Mouse (Mus musculus) embryonic facial prominence, embryonic 14.5 days (tissue): ENCODE measurements around the gene Gbp3. TPM values are rescaled to one million over a fixed set of nuclear protein-coding genes. Genes with fewer than 3 reads are reported as not detected.

Source experiments
- ATAC-seq: fragments of 200-750 bp; cut with Nextera tagmentation; 2 replicates; pipeline ENCODE4 v1.8.0; 2017; ENCODE audit warnings: low read depth, moderate number of reproducible peaks, moderate TSS enrichment
- DNase-seq: peaks from one replicate; pipeline ENCODE4 v3.0.0-alpha.2; 2015; ENCODE audit warnings: low spot score
- H3K27ac ChIP-seq: fragments of 300-500 bp; sonication (generic); replicated peaks from 2 replicates; pipeline ENCODE4 v1.5.1; 2014; ENCODE audit warnings: low read depth, mild to moderate bottlenecking, low read length, moderate library complexity
- H3K27me3 ChIP-seq: fragments of 300-500 bp; sonication (generic); replicated peaks from 2 replicates; pipeline ENCODE4 v1.6.1; 2014; ENCODE audit warnings: low read length; ENCODE audit not compliant: control insufficient read depth, insufficient read depth
- H3K36me3 ChIP-seq: fragments of 300-500 bp; sonication (generic); 2 replicates; pipeline ENCODE4 v1.6.1; 2014; ENCODE audit warnings: low read length, mixed read lengths; ENCODE audit not compliant: control insufficient read depth, insufficient read depth
- H3K4me1 ChIP-seq: fragments of 300-500 bp; sonication (generic); 2 replicates; pipeline ENCODE4 v1.6.1; 2014; ENCODE audit warnings: antibody characterized with exemption, low read length; ENCODE audit not compliant: control insufficient read depth, insufficient read depth
- H3K4me2 ChIP-seq: fragments of 300-500 bp; sonication (generic); 2 replicates; pipeline ENCODE4 v1.6.1; 2014; ENCODE audit warnings: low read depth, mild to moderate bottlenecking, low read length, moderate library complexity, mixed read lengths
- H3K4me3 ChIP-seq: fragments of 300-500 bp; sonication (generic); 2 replicates; pipeline ENCODE4 v1.5.1; 2014; ENCODE audit warnings: low read depth, mild to moderate bottlenecking, low read length
- H3K9ac ChIP-seq: fragments of 300-500 bp; sonication (generic); 2 replicates; pipeline ENCODE4 v1.6.1; 2014; ENCODE audit warnings: low read depth, mild to moderate bottlenecking, low read length, moderate library complexity, mixed read lengths
- H3K9me3 ChIP-seq: fragments of 300-500 bp; sonication (generic); 2 replicates; pipeline ENCODE4 v1.6.1; 2016; ENCODE audit warnings: low read length; ENCODE audit not compliant: control insufficient read depth
- WGBS: fragments of 180-500 bp; shearing (Covaris S2); extraction: QIAGEN DNeasy Blood & Tissue Kit; methylation state at CpG from one replicate; pipeline ENCODE4 v1.1.7; 2014; 5-methylcytosine and 5-hydroxymethylcytosine counted together
- polyA plus RNA-seq: library from polyadenylated mRNA; unstranded; fragments of >200 nt; fragmentation: Nextera tagmentation; extraction: Ambion mirVana; gene quantifications from 2 replicates; pipeline ENCODE4 v1.2.1, GENCODE M21; 2014

The Gbp3 gene
- 1.7 and 1.9 TPM in 2 replicates for polyA plus RNA-seq

GRCm38 (mm10) chr3:142559632-142560228 is at the start of gene Gbp3:
TSS of gene Gbp3 (plus strand) at chr3:142560026.
- no peaks in the 10 kb centered on the region for H3K27me3 ChIP-seq
- H3K4me2 ChIP-seq: peak within 1 kb of the TSS; percentile 44
- 26% methylated on average over 3 of the region's 3 CpGs for WGBS
- H3K4me1 ChIP-seq: no peaks in the 10 kb centered on the region
- no peak within 1 kb of the TSS for H3K27ac ChIP-seq
- DNase-seq (no peak), ATAC-seq (no peak)
- no peaks in the 10 kb centered on the region for H3K36me3 ChIP-seq
- H3K9ac ChIP-seq: peak within 1 kb of the TSS; percentile 9; the same call in 1 of the 2 replicates
- no peaks in the 10 kb centered on the region for H3K9me3 ChIP-seq
- peak within 1 kb of the TSS; percentile 31 for H3K4me3 ChIP-seq

- no peak for DNase-seq
- H3K9ac ChIP-seq: no peak overlapping the region
- H3K27ac ChIP-seq: no peak overlapping the region
- H3K27me3 ChIP-seq: no peaks in the 10 kb centered on the region
- H3K9me3 ChIP-seq: no peaks in the 10 kb centered on the region
- H3K4me3 ChIP-seq: no peak overlapping the region
- no peaks in the 10 kb centered on the region for H3K36me3 ChIP-seq
- no peaks in the 10 kb centered on the region for H3K4me1 ChIP-seq
- no peak overlapping the region for H3K4me2 ChIP-seq
- 78% methylated on average over 3 of the region's 3 CpGs for WGBS
- no peak for ATAC-seq
Measured at GRCm38 (mm10) chr3:142528116-142528515, 31.7 kb upstream of the Gbp3 start.

- no peaks in the 10 kb centered on the region for H3K27me3 ChIP-seq
- H3K36me3 ChIP-seq: no peaks in the 10 kb centered on the region
- peak overlapping the region; percentile 46 for H3K4me3 ChIP-seq
- no peaks in the 10 kb centered on the region for H3K4me1 ChIP-seq
- no peaks in the 10 kb centered on the region for H3K9me3 ChIP-seq
- WGBS: 47% methylated on average over 2 of the region's 2 CpGs
- H3K9ac ChIP-seq: peak overlapping the region; percentile 34
- H3K4me2 ChIP-seq: peak overlapping the region; percentile 78
- no peak overlapping the region for H3K27ac ChIP-seq
- ATAC-seq (no peak), DNase-seq (no peak)
Measured at GRCm38 (mm10) chr3:142529597-142529996, 30.2 kb upstream of the Gbp3 start.

GRCm38 (mm10) chr3:142530087-142530953 is 29.5 kb upstream of the Gbp3 start, which contains the start of gene Gbp7:
TSS of gene Gbp7 (plus strand) at chr3:142530342.
- ATAC-seq (peak; percentile 81), DNase-seq (peak; percentile 83)
- Histone ChIP-seq H3K27ac (peak within 1 kb of the TSS; percentile 56; the same call in 1 of the 2 replicates), H3K36me3 (no peaks in the 10 kb centered on the region), H3K4me2 (peak within 1 kb of the TSS; percentile 78), H3K4me3 (peak within 1 kb of the TSS; percentile 46), H3K4me1 (no peaks in the 10 kb centered on the region), H3K9ac (peak within 1 kb of the TSS; percentile 34), H3K27me3 (no peaks in the 10 kb centered on the region), H3K9me3 (no peaks in the 10 kb centered on the region)
- WGBS: under 1% methylated on average over 27 of the region's 30 CpGs

- Histone ChIP-seq H3K36me3 (no peaks in the 10 kb centered on the region), H3K4me2 (no peak overlapping the region), H3K9me3 (no peaks in the 10 kb centered on the region), H3K4me1 (no peaks in the 10 kb centered on the region), H3K27ac (no peak overlapping the region), H3K27me3 (no peaks in the 10 kb centered on the region), H3K4me3 (no peak overlapping the region), H3K9ac (no peak overlapping the region)
- DNase-seq (no peak), ATAC-seq (no peak)
- WGBS: 83% methylated on average over 3 of the region's 3 CpGs
Measured at GRCm38 (mm10) chr3:142531595-142531994, 28.2 kb upstream of the Gbp3 start.

- no peak for ATAC-seq
- H3K27ac ChIP-seq: no peak overlapping the region
- H3K4me2 ChIP-seq: no peak overlapping the region
- no peak for DNase-seq
- H3K4me3 ChIP-seq: no peak overlapping the region
- H3K27me3 ChIP-seq: no peaks in the 10 kb centered on the region
- no peak overlapping the region for H3K9ac ChIP-seq
- WGBS: 84% methylated on average over 3 of the region's 3 CpGs
- H3K9me3 ChIP-seq: no peaks in the 10 kb centered on the region
- no peaks in the 10 kb centered on the region for H3K4me1 ChIP-seq
- no peaks in the 10 kb centered on the region for H3K36me3 ChIP-seq
Measured at GRCm38 (mm10) chr3:142533185-142533584, 26.6 kb upstream of the Gbp3 start.

- WGBS: 67% methylated on average over 1 of the region's 1 CpGs
- no peak overlapping the region for H3K4me2 ChIP-seq
- DNase-seq (no peak), ATAC-seq (no peak)
- no peaks in the 10 kb centered on the region for H3K36me3 ChIP-seq
- H3K9me3 ChIP-seq: no peaks in the 10 kb centered on the region
- H3K4me3 ChIP-seq: no peak overlapping the region
- H3K27ac ChIP-seq: no peak overlapping the region
- H3K4me1 ChIP-seq: no peaks in the 10 kb centered on the region
- no peak overlapping the region for H3K9ac ChIP-seq
- H3K27me3 ChIP-seq: no peaks in the 10 kb centered on the region
Measured at GRCm38 (mm10) chr3:142535667-142536066, 24.2 kb upstream of the Gbp3 start.

- Histone ChIP-seq H3K36me3 (no peaks in the 10 kb centered on the region), H3K4me2 (no peak overlapping the region), H3K27ac (no peak overlapping the region), H3K4me3 (no peak overlapping the region), H3K4me1 (no peaks in the 10 kb centered on the region), H3K27me3 (no peaks in the 10 kb centered on the region), H3K9me3 (no peaks in the 10 kb centered on the region), H3K9ac (no peak overlapping the region)
- 80% methylated on average over 6 of the region's 6 CpGs for WGBS
- DNase-seq (no peak), ATAC-seq (no peak)
Measured at GRCm38 (mm10) chr3:142541391-142541790, 18.4 kb upstream of the Gbp3 start.
